Mouse (Mus musculus): Measurements from ENCODE around the gene Shisa6.

GRCm38 (mm10) chr11:66442631-66443030 lies 83.1 kb downstream of the Shisa6 start:
- TF ChIP-seq POLR2A (IDR thresholded peaks at IDR 0.05; ENCODE audit: low read depth, low read length) = no peak
- no peak for TF ChIP-seq CTCF (IDR thresholded peaks at IDR 0.05; ENCODE audit: extremely low read depth, insufficient read depth, insufficient read length, insufficient replicate concordance)

All from spleen, adult 2 months (tissue).